Mouse (Mus musculus): ENCODE results near the gene Kidins220.

Kidins220 gene

DNA sequence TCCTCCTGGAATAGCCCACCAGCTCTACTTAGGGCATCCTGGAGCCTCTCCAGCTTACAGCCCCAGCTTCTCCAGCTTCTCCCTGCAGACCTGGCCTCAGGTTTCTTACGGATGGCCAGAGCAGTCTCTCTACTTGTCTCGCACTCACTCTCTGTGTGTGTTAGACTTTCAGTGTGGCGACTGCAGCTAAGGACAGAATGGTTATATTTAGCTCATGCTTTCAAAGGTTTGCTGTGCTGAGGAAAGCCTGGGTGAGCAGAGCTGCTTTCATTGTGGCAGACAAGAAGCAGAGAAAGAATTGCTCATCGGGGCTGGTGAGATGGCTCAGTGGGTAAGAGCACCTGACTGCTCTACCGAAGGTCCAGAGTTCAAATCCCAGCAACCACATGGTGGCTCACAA is 46.3 kb downstream of the Kidins220 start:
- in situ Hi-C loops (cut with MboI, MseI) = no loop called here

GRCm38 (mm10) chr12:25024862-25025545 is 50.3 kb downstream of the Kidins220 start:
- in situ Hi-C loops (cut with MboI, MseI) = no loop called here

DNA sequence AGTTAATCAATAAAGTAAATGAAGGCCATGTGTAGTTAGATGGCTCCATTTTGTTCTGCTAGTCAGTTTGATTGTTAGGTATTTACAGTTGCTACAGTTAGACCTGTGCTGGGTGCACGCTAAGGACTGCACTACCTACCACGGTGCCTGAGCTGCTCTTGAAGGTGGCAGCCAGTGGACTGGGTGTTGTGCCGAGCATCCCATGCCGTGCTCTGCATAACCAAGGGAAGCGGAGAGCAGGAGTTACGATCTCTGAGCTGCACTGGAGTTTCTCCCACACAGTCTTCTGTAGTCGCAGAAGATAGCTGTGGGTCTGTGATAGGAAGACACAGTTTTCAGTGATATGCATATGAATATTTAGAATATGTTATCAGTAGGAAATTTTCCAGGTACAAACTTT is 51.6 kb downstream of the Kidins220 start:
- in situ Hi-C loops (cut with MboI, MseI) = no loop called here

DNA sequence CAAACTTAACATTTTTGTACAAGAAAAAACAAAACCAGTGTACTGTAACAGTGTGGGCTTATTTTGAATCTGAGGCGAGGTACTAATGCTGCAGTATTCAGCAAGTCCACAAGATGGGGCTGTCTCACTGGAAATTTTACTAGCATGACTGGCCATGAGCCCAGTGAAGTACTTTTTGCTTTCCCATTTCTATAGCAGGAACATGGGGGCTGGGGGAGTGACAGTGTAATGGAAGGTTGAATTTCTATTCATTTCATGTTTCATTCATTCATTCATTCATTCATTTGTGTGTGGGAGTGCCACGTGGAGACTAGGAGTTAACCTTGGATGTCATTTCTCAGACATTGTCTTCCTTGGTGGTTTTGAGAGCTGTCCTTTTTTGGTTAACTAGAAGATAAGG is 52.7 kb downstream of the Kidins220 start:
- in situ Hi-C loops (cut with MboI, MseI) = no loop called here

DNA sequence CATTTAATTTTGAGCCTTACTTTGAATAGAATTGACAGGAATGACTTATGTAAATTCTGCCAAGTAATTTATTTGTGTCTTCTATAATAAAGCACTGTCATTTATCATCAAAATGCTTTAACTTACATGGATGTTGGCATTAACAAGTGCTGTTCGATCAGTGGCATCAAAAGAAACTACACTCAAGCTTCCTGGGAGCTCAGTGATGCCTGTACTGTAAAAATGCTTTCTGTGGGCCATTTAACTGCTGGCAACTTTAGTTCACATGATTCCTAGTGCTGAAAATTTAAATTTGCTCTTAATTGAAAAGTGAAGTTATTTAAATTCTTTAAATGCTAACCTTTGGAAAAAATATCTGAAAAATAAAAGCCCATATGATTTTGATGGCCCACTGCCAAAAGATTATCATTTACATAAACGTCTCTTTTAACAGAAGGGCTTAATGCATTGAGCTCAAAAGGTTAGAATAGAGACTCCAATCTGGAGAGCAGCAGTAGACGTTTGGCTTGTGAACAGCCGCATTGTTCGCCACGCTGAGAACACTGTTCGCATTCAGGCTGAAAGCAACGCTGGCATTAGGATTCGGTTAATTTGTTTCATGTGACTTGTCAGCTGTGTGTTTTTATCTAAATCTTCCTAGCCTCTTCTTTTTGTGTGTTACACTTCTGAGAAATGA is 59.1 kb downstream of the Kidins220 start:
- in situ Hi-C loops (cut with MboI, MseI) = no loop called here

- in situ Hi-C loops (cut with MboI, MseI) = no loop called here
Measured at GRCm38 (mm10) chr12:25034338-25034953, 59.7 kb downstream of the Kidins220 start.

- in situ Hi-C loops (cut with MboI, MseI) = no loop called here
Measured at GRCm38 (mm10) chr12:25036024-25036423, 61.3 kb downstream of the Kidins220 start.

GRCm38 (mm10) chr12:25037222-25037621 is 62.5 kb downstream of the Kidins220 start:
- in situ Hi-C loops (cut with MboI, MseI) = no loop called here

DNA sequence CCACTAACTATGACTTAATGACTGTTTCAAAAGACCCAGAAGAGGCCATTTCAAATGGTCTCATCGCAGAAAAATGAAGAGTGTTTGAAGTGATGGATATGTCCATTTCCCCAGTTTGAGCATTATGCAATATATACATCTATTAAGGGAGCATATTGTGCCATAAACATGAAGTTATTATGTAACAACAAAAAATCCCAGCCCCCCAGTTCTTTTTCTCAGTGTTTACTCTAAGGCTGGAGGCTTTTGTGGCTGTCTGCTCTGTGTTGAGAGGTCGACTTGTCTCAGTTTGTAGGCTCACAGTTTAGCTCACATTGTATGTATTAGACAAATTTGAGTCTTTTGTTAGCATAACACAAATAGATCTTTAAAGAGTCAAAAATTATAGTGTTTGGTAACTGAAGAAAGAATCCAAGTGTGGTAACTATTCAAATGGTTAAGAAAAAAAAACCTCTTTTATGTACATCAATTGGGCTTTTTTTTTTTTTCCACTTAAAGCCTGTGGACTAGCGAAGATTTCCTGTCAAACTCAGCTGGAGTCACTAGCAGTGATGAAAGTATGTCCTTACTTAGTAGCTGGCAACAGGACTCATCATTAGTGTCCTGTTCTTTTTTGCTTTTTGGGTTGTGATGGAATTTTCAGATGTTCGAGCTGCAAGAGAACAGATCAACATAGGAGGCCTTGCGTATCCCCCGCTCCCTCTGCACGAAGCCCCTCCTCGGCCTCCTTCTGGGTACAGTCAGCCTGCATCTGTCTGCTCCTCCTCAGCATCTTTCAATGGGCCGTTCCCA is 63.2 kb downstream of the Kidins220 start:
- in situ Hi-C loops (cut with MboI, MseI) = no loop called here

DNA sequence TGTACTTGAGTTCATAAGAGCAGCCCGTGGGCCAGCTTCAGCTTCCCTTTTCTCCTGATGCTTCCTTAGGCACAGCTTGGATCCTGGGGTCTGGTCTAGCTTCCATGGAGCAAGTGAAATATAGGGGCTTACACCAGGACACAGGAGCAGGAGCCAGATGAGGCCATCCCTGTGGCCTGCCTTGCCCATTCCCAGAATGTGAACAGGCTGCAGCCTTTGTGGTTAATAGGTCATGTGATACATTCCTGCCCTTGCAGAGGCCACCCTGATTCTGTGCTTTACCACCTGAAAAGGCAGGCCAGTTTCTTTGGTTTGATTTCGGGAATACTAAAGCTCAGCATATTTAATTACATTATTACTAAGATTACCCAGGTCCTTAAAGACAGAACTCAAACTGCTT is 69.3 kb downstream of the Kidins220 start:
- in situ Hi-C loops (cut with MboI, MseI) = no loop called here

GRCm38 (mm10) chr12:25044579-25044978 is 69.9 kb downstream of the Kidins220 start:
- in situ Hi-C loops (cut with MboI, MseI) = no loop called here

- in situ Hi-C loops (cut with MboI, MseI) = no loop called here
Measured at GRCm38 (mm10) chr12:25049253-25049652, 74.5 kb downstream of the Kidins220 start.

GRCm38 (mm10) chr12:25054511-25054910 is 79.8 kb downstream of the Kidins220 start:
- in situ Hi-C loops (cut with MboI, MseI) = no loop called here

DNA sequence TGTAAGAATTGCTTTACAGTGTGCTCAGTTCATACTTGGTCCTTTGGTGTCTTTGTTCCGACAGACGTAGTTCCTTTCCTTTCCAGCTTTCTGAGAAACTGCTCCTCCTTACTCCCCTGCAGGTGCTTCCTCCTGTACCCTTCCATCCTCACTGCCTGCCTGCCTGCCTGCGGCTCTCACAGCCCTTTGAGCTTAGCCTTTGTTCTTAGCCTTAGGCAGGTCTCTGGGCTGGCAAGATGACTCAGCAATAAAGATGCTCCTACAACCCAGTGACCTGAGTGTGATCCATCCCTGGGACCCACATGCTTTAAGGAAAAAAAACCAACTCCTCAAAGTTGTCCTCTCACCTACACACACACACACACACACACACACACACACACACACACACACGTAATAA is 80.2 kb downstream of the Kidins220 start:
- in situ Hi-C loops (cut with MboI, MseI) = no loop called here

- in situ Hi-C loops (cut with MboI, MseI) = no loop called here
Measured at GRCm38 (mm10) chr12:25059487-25060200, 84.9 kb downstream of the Kidins220 start.

DNA sequence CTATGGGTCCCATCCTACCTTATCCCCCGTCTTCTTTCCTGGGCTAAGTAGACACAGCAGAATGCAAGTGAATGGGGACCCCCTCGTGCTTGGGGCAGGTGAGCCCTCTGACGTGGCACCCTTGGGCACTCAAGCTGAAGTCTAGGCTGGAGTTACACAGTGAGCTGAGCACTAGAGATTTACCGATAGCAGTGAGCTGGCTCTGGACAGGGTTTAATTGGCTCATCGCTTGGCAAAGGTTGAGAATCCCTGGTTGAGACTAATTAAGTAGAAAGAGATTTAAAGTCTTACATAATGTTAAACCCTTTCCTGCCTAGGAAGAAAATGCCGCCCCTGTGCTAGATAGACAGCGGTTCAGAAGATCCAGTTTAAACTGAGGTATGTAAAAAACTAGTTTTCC is 86.2 kb downstream of the Kidins220 start:
- in situ Hi-C loops (cut with MboI, MseI) = no loop called here

- in situ Hi-C loops (cut with MboI, MseI) = no loop called here
Measured at GRCm38 (mm10) chr12:25062264-25062663, 87.5 kb downstream of the Kidins220 start.

DNA sequence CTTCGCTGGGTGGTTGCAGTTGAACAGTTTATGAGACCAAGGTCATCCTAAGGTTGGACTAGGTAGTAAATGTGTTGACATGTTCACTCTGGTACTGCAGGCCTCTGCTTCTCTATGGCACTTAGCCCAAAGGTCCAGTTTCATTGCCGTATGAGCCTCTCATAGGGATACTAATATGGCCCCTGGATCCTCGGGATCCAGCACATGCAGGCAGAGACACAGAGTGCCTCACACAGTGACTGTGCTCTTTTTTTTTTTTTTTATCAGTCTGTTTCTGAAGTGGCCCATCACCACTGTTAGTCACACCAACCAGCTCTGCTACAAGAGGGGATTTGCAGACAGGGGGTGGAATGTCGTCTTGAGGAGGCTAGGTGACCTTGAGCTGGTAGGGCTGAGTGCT is 98.6 kb downstream of the Kidins220 start:
- in situ Hi-C loops (cut with MboI, MseI) = no loop called here

GRCm38 (mm10) chr12:25074344-25074743 is 99.6 kb downstream of the Kidins220 start:
- in situ Hi-C loops (cut with MboI, MseI) = no loop called here

- in situ Hi-C loops (cut with MboI, MseI) = loop anchor here (10.0 to 25.0 kb wide), 2 partner anchors 631 to 779 kb away; no protein-coding TSS in a partner anchor
Measured at GRCm38 (mm10) chr12:25083260-25084178, 108.8 kb downstream of the Kidins220 start.
